Mouse (Mus musculus) intestine, embryonic 16.5 days (tissue): ENCODE results near the gene Tal1. TPM values are rescaled to one million over a fixed set of nuclear protein-coding genes. Genes with fewer than 3 reads are reported as not detected.

Experiments used
- ATAC-seq: fragments of 200-750 bp; cut with Nextera tagmentation; 2 replicates; pipeline ENCODE4 v1.8.0; 2017; ENCODE audit warnings: moderate TSS enrichment, moderate library complexity
- H3K27ac ChIP-seq: fragments of 300-500 bp; sonication (generic); 2 replicates; pipeline ENCODE4 v1.5.1; 2014; ENCODE audit warnings: mild to moderate bottlenecking, low read length
- H3K27me3 ChIP-seq: fragments of 300-500 bp; sonication (generic); replicated peaks from 2 replicates; pipeline ENCODE4 v1.6.1; 2014; ENCODE audit warnings: low read length, control low read depth, mixed read lengths; ENCODE audit not compliant: control insufficient read depth, insufficient read depth
- H3K36me3 ChIP-seq: fragments of 300-500 bp; sonication (generic); 2 replicates; pipeline ENCODE4 v1.6.1; 2014; ENCODE audit warnings: low read length, control low read depth; ENCODE audit not compliant: control insufficient read depth, insufficient read depth
- H3K4me1 ChIP-seq: fragments of 300-500 bp; sonication (generic); 2 replicates; pipeline ENCODE4 v1.6.1; 2014; ENCODE audit warnings: low read length, control low read depth, mixed read lengths; ENCODE audit not compliant: control insufficient read depth, insufficient read depth
- H3K4me2 ChIP-seq: fragments of 300-500 bp; sonication (generic); 2 replicates; pipeline ENCODE4 v1.6.1; 2014; ENCODE audit warnings: low read depth, low read length, control low read depth
- H3K4me3 ChIP-seq: fragments of 300-500 bp; sonication (generic); 2 replicates; pipeline ENCODE4 v1.5.1; 2014; ENCODE audit warnings: mild to moderate bottlenecking, low read length
- H3K9ac ChIP-seq: fragments of 300-500 bp; sonication (generic); 2 replicates; pipeline ENCODE4 v1.6.1; 2014; ENCODE audit warnings: low read depth, low read length
- H3K9me3 ChIP-seq: fragments of 300-500 bp; sonication (generic); 2 replicates; pipeline ENCODE4 v1.6.1; 2016; ENCODE audit warnings: low read length, control low read depth; ENCODE audit not compliant: control insufficient read depth
- WGBS: fragments of 180-500 bp; shearing (Covaris S2); extraction: QIAGEN DNeasy Blood & Tissue Kit; methylation state at CpG from one replicate; pipeline ENCODE4 v1.1.7; 2014; 5-methylcytosine and 5-hydroxymethylcytosine counted together
- polyA plus RNA-seq: library from polyadenylated mRNA; unstranded; fragments of >200 nt; fragmentation: Nextera tagmentation; extraction: Ambion mirVana; gene quantifications from 2 replicates; pipeline ENCODE4 v1.2.1, GENCODE M21; 2015

Gene Tal1
- polyA plus RNA-seq = 0.38 and 0.70 TPM in 2 replicates

GRCm38 (mm10) chr4:115056371-115056920 lies at the start of gene Tal1:
Gene Tal1, plus strand, starts transcription at chr4:115056426.
- peak within 1 kb of the TSS; percentile 39 for H3K4me3 ChIP-seq
- WGBS = under 1% methylated on average over 60 of the region's 60 CpGs
- ATAC-seq = peak; percentile 67
- peak within 1 kb of the TSS; percentile 24; the same call in 1 of the 2 replicates for H3K27ac ChIP-seq
- peaks cover 14% of the 10 kb centered on the region for H3K4me1 ChIP-seq
- peaks cover 85% of the 10 kb centered on the region for H3K27me3 ChIP-seq
- no peaks in the 10 kb centered on the region for H3K36me3 ChIP-seq
- H3K4me2 ChIP-seq = peak within 1 kb of the TSS; percentile 67
- no peaks in the 10 kb centered on the region for H3K9me3 ChIP-seq
- peak within 1 kb of the TSS; percentile 54 for H3K9ac ChIP-seq

GRCm38 (mm10) chr4:115014276-115014675 lies 42.0 kb upstream of the Tal1 start:
- H3K27ac ChIP-seq = no peak overlapping the region
- H3K4me2 ChIP-seq = no peak overlapping the region
- WGBS = 93% methylated on average over 3 of the region's 3 CpGs
- H3K4me1 ChIP-seq = no peaks in the 10 kb centered on the region
- no peak overlapping the region for H3K4me3 ChIP-seq
- H3K27me3 ChIP-seq = no peaks in the 10 kb centered on the region
- ATAC-seq = no peak
- H3K36me3 ChIP-seq = no peaks in the 10 kb centered on the region
- no peaks in the 10 kb centered on the region for H3K9me3 ChIP-seq
- H3K9ac ChIP-seq = no peak overlapping the region

GRCm38 (mm10) chr4:115019997-115020396 lies 36.2 kb upstream of the Tal1 start:
- Histone ChIP-seq H3K36me3 (0 out of 2 replicates have a peak, but pooled peaks cover 2% of the 10 kb centered on the region), H3K9me3 (no peaks in the 10 kb centered on the region), H3K27me3 (no peaks in the 10 kb centered on the region), H3K4me3 (no peak overlapping the region), H3K4me1 (no peaks in the 10 kb centered on the region), H3K4me2 (no peak overlapping the region), H3K27ac (no peak overlapping the region), H3K9ac (no peak overlapping the region)
- 91% methylated on average over 3 of the region's 3 CpGs for WGBS
- ATAC-seq = no peak

- peaks cover 5% of the 10 kb centered on the region for H3K36me3 ChIP-seq
- no peaks in the 10 kb centered on the region for H3K9me3 ChIP-seq
- H3K27ac ChIP-seq = no peak overlapping the region
- H3K4me1 ChIP-seq = no peaks in the 10 kb centered on the region
- WGBS = 72% methylated on average over 6 of the region's 6 CpGs
- no peak overlapping the region for H3K4me2 ChIP-seq
- no peak for ATAC-seq
- no peaks in the 10 kb centered on the region for H3K27me3 ChIP-seq
- H3K4me3 ChIP-seq = no peak overlapping the region
- H3K9ac ChIP-seq = no peak overlapping the region
Measured at GRCm38 (mm10) chr4:115035043-115035442, 21.2 kb upstream of the Tal1 start.

GRCm38 (mm10) chr4:115038242-115038641 lies 18.0 kb upstream of the Tal1 start:
- 32% methylated on average over 4 of the region's 4 CpGs for WGBS
- Histone ChIP-seq H3K4me2 (no peak overlapping the region), H3K27ac (no peak overlapping the region), H3K9me3 (no peaks in the 10 kb centered on the region), H3K9ac (no peak overlapping the region), H3K4me3 (no peak overlapping the region), H3K36me3 (peaks cover 8% of the 10 kb centered on the region), H3K27me3 (no peaks in the 10 kb centered on the region), H3K4me1 (no peaks in the 10 kb centered on the region)
- no peak for ATAC-seq

- 83% methylated on average over 3 of the region's 3 CpGs for WGBS
- H3K9ac ChIP-seq = no peak overlapping the region
- H3K4me3 ChIP-seq = no peak overlapping the region
Measured at GRCm38 (mm10) chr4:115045621-115046020, 10.6 kb upstream of the Tal1 start.

GRCm38 (mm10) chr4:115047750-115048149 lies 8.5 kb upstream of the Tal1 start:
- Histone ChIP-seq H3K9ac (no peak overlapping the region), H3K36me3 (peaks cover 2% of the 10 kb centered on the region; the same call in 1 of the 2 replicates), H3K27me3 (peaks cover 23% of the 10 kb centered on the region), H3K4me1 (no peaks in the 10 kb centered on the region; the same call in 1 of the 2 replicates), H3K4me3 (no peak overlapping the region), H3K27ac (no peak overlapping the region), H3K4me2 (no peak overlapping the region), H3K9me3 (no peaks in the 10 kb centered on the region)
- WGBS = 8% methylated on average over 5 of the region's 5 CpGs
- no peak for ATAC-seq

More at GRCm38 (mm10) chr4:115045621-115046020, 10.6 kb upstream of the Tal1 start:
- H3K27ac ChIP-seq = no peak overlapping the region
- peaks cover 8% of the 10 kb centered on the region for H3K36me3 ChIP-seq
- H3K4me1 ChIP-seq = no peaks in the 10 kb centered on the region
- H3K9me3 ChIP-seq = no peaks in the 10 kb centered on the region
- no peak for ATAC-seq
- 0 out of 2 replicates have a peak, but pooled peaks cover 5% of the 10 kb centered on the region for H3K27me3 ChIP-seq
- no peak overlapping the region for H3K4me2 ChIP-seq

DNA sequence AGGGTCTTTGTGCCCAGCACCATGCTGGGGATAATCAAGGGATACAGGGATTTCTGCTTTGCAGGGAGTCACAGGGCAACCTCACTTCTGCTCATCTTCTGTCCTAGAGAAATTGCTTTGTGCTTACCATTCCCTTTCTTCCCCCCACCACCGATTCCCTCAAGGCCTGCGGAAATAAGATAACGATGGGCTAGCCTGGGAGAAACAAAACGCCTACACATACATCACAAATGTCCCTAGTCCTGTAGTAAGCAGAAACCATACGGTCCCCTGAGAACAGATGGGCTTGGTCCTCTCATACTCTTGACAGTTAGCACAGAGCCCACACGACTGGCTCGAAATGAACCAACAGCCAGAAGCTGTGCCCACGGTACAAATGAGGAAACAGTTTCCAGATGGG lies 8.0 kb upstream of the Tal1 start:
- Histone ChIP-seq H3K9ac (no peak overlapping the region), H3K4me3 (no peak overlapping the region), H3K4me1 (no peaks in the 10 kb centered on the region; the same call in 1 of the 2 replicates), H3K4me2 (no peak overlapping the region), H3K27ac (no peak overlapping the region), H3K36me3 (peaks cover 2% of the 10 kb centered on the region; the same call in 1 of the 2 replicates), H3K27me3 (peaks cover 27% of the 10 kb centered on the region), H3K9me3 (no peaks in the 10 kb centered on the region)
- 74% methylated on average over 8 of the region's 8 CpGs for WGBS
- ATAC-seq = no peak

- ATAC-seq = no peak
- H3K27me3 ChIP-seq = peaks cover 48% of the 10 kb centered on the region
Measured at GRCm38 (mm10) chr4:115051245-115051644, 5.0 kb upstream of the Tal1 start.

More at GRCm38 (mm10) chr4:115051245-115051644, 5.0 kb upstream of the Tal1 start:
- Histone ChIP-seq H3K27ac (no peak overlapping the region), H3K4me3 (no peak overlapping the region), H3K36me3 (no peaks in the 10 kb centered on the region), H3K4me1 (no peaks in the 10 kb centered on the region; the same call in 1 of the 2 replicates), H3K9ac (no peak overlapping the region), H3K9me3 (no peaks in the 10 kb centered on the region), H3K4me2 (no peak overlapping the region)
- 72% methylated on average over 5 of the region's 5 CpGs for WGBS
